Mouse (Mus musculus) common myeloid progenitor, adult 5-6 weeks (primary cell): Measurements from ENCODE around the gene Endov. TPM values are rescaled to one million over a fixed set of nuclear protein-coding genes. Genes with fewer than 3 reads are reported as not detected.

Source experiments
- total RNA-seq: library from RNA; stranded (forward); fragments of 200-1000, 187-1606 nt; gene quantifications from 2 replicates; pipeline ENCODE4 v1.2.3, GENCODE M21; 2017

The Endov gene
- total RNA-seq, 1 experiment from 2014 or later = 14.6 TPM

Other genes starting within 250 kb of the Endov start
- gene Gaa, start 223.5 kb upstream of the Endov start, total RNA-seq = 19.6 and 33.4 TPM in 2 replicates
- 212 and 226 TPM in 2 replicates for gene Eif4a3, start 191.3 kb upstream of the Endov start, total RNA-seq
- gene Card14, start 183.6 kb upstream of the Endov start, total RNA-seq = not detected in 2 replicates
- gene Sgsh, start 135.8 kb upstream of the Endov start, total RNA-seq = 4.3 and 6.7 TPM in 2 replicates
- gene Slc26a11, start 135.8 kb upstream of the Endov start, total RNA-seq = 0.44 and 1.4 TPM in 2 replicates
- 74.5 and 78.2 TPM in 2 replicates for gene Rnf213, start 98.2 kb upstream of the Endov start, total RNA-seq
- gene Nptx1, start 56.4 kb downstream of the Endov start, total RNA-seq = not detected in 2 replicates
- gene Rptor, start 111.6 kb downstream of the Endov start, total RNA-seq = 17.6 and 18.6 TPM in 2 replicates